Mouse (Mus musculus) T-helper 1 cell (primary cell): ENCODE results near the gene Tomm34.

ENCODE experiments used
- in situ Hi-C: fragments of 300-600 bp; cut with MboI, MseI; formaldehyde crosslinking; loops from one replicate; pipeline ENCODE4 v1.15.1; 2025; ENCODE audit warnings: high pct_unique_total_duplicates

Gene Tomm34

GRCm38 (mm10) chr2:164010944-164011343 is 60.0 kb downstream of the Tomm34 start:
- in situ Hi-C loops = no loop called here

GRCm38 (mm10) chr2:164010496-164010895 is 60.5 kb downstream of the Tomm34 start:
- in situ Hi-C loops = no loop called here

- in situ Hi-C loops = no loop called here
Measured at GRCm38 (mm10) chr2:164009227-164009626, 61.7 kb downstream of the Tomm34 start.

GRCm38 (mm10) chr2:164007987-164008545 is 62.9 kb downstream of the Tomm34 start:
- in situ Hi-C loops = no loop called here

GRCm38 (mm10) chr2:164007547-164007946 is 63.4 kb downstream of the Tomm34 start:
- in situ Hi-C loops = no loop called here

- in situ Hi-C loops = no loop called here
Measured at GRCm38 (mm10) chr2:164006932-164007331, 64.0 kb downstream of the Tomm34 start.

GRCm38 (mm10) chr2:164004503-164004902 is 66.5 kb downstream of the Tomm34 start:
- in situ Hi-C loops = loop anchor here (5.0 kb wide), 1 partner anchor 88 kb away; no protein-coding TSS in a partner anchor
